Mouse (Mus musculus): ENCODE measurements around the gene Flii. TPM values are rescaled to one million over a fixed set of nuclear protein-coding genes. Genes with fewer than 3 reads are reported as not detected.
A peak's percentile ranks its signal among the peaks of the same experiment; 100 is the strongest.

The Flii gene
- polyA plus RNA-seq, 1 experiment from 2014 or later, result 77.7 TPM

DNA sequence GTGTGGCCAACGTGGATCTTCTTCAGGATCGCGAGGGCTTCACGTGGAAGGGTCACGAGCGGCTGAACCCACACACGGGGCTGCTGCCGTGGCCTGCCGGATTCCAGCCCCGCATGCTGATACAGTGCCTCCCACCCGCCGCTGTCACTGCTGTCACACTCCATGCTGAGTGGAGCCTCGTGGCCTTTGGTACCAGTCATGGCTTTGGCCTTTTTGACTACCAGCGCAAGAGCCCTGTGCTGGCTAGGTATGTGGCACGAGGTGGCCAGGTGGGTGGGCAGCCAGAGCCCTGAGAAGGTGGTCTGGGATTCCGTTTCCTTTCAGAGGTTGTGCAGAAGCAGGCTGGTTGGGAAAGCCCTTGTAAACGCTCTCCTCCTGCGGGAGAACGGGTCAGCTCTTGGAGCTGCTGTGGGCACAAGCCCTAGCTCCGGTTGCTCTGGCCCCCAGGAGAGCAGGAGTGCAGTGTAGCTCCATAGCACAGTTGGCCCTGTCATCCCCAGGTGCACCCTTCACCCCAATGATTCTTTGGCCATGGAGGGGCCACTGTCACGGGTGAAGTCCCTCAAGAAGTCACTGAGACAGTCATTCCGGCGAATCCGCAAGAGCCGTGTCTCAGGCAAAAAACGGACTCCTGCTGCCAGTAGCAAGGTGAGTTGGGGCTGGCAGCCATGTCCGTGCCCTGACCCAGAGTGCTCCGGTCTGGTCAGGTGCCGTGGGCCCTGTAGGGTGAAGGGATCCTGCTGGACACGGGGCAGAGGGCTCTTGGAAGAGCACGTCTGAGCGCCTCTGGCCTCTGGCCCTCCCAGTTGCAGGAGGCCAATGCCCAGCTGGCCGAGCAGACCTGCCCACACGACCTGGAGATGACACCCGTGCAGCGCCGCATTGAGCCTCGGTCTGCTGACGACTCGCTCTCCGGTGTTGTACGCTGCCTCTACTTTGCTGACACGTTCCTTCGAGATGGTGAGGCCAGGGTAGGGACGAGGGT is 17.3 kb downstream of the Flii start:
- H3K9me3 ChIP-seq (replicated peaks), result no peaks in the 10 kb centered on the region
- 96% methylated on average over 45 of the region's 45 CpGs for WGBS
- no peak for DNase-seq (ENCODE audit: low spot score)

DNA sequence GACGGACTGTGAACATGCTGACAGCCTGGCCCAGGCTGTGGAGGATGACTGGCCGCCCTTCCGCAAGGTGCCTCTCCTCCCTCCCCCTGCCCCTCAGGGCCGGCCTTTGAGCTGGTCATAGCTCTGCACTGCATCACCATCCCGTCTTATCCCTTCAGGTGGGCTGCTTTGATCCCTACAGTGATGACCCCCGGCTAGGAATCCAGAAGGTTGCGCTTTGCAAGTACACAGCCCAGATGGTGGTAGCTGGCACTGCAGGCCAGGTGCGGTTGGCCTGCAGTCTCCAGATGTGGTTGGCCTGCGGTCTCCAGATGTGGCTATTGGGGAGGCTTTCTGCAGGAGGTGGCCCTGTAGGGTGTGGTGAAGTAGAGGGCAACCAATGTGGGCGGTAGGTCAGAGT is 18.4 kb downstream of the Flii start:
- Histone ChIP-seq H3K36me3 (peaks cover 100% of the 10 kb centered on the region), H3K27ac (no peak overlapping the region), H3K4me3 (no peak overlapping the region), H3K4me1 (no peaks in the 10 kb centered on the region), H3K9me3 (replicated peaks) (no peaks in the 10 kb centered on the region), H3K27me3 (ENCODE audit: low read depth, poor library complexity, severe bottlenecking) (no peaks in the 10 kb centered on the region)
- WGBS, result 88% methylated on average over 10 of the region's 10 CpGs
- no peak for DNase-seq (ENCODE audit: low spot score)

More for the DNA sequence above, 17.3 kb downstream of the Flii start:
- H3K36me3 ChIP-seq, result peaks cover 100% of the 10 kb centered on the region
- no peaks in the 10 kb centered on the region for H3K27me3 ChIP-seq (ENCODE audit: low read depth, poor library complexity, severe bottlenecking)
- no peak overlapping the region for H3K27ac ChIP-seq
- H3K4me1 ChIP-seq, result no peaks in the 10 kb centered on the region
- H3K4me3 ChIP-seq, result no peak overlapping the region

DNA sequence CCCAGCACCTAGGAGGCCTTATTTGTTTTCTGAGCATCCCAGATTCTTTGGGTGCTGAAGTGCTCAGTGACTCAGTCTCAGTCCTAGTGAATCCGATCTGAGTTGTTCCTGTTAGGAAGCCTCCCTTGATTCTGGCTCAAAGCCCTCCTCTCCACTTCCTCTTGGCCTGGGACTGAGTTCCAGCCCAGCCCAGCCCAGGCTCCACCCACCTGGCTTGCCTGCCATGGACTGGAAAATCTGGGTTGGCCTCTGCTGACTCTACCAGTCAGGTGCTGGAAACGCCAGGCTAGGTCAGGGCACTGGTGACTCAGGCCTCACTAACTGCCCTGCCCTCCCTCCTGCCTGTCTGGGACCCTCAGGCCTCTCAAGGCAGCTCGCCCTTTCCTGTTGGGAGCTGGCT is 19.4 kb downstream of the Flii start:
- Histone ChIP-seq H3K9me3 (replicated peaks) (no peaks in the 10 kb centered on the region), H3K36me3 (peaks cover 100% of the 10 kb centered on the region), H3K27ac (no peak overlapping the region), H3K27me3 (ENCODE audit: low read depth, poor library complexity, severe bottlenecking) (no peaks in the 10 kb centered on the region), H3K4me3 (no peak overlapping the region), H3K4me1 (peaks cover 8% of the 10 kb centered on the region)
- DNase-seq (ENCODE audit: low spot score), result no peak
- 82% methylated on average over 3 of the region's 3 CpGs for whole genome bisulfite sequencing

DNA sequence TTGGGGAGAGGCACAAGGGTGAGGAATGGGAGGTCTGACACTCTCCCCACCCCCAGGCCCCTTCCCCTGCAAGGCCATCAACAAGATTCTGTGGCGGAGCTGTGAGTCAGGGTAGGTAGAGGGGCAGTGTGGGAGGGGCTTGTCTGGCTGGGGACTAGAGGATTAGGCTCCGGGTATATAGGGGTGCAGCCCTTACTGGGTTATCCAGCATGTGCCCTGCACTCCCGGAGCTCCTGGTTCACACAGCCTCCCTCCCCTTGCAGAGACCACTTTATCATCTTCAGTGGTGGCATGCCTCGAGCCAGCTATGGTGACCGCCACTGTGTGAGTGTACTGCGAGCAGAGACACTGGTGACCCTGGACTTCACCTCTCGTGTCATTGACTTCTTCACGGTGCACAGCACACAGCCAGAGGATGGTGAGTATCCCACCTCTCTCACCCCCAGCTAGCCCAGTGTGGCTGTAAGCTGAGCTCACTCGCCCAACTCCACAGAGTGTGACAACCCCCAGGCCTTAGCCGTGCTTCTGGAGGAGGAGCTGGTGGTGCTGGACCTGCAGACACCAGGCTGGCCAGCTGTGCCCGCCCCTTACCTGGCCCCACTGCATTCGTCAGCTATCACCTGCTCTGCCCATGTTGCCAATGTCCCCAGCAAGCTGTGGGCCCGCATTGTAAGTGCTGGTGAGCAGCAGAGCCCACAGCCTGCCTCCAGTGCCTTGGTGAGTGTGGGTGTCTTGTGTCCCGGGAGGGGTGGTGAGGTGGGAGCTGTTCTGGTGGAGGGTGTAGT is 20.2 kb downstream of the Flii start:
- H3K27me3 ChIP-seq (ENCODE audit: low read depth, poor library complexity, severe bottlenecking), result no peaks in the 10 kb centered on the region

DNA sequence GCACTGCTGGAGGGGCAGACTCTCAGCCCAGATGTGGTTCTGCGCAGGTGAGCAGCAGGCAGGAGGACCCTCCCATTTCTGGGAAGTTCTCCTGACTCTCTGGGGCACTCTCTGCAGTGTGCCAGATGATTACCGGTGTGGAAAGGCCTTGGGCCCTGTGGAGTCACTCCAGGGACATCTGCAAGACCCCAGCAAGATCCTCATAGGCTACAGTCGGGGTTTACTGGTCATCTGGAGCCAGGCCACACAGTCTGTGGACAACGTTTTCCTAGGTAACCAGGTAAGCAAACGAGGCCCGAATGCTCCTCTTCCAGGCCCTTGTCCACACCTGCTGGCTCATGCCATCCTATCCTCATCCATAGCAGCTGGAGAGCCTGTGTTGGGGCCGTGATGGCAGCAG is 21.0 kb downstream of the Flii start:
- Histone ChIP-seq H3K36me3 (peaks cover 97% of the 10 kb centered on the region), H3K27me3 (ENCODE audit: low read depth, poor library complexity, severe bottlenecking) (no peaks in the 10 kb centered on the region), H3K9me3 (replicated peaks) (no peaks in the 10 kb centered on the region), H3K27ac (no peak overlapping the region), H3K4me3 (no peak overlapping the region), H3K4me1 (peaks cover 21% of the 10 kb centered on the region)
- WGBS, result 95% methylated on average over 7 of the region's 7 CpGs
- DNase-seq (ENCODE audit: low spot score), result no peak

More for the DNA sequence above, 20.2 kb downstream of the Flii start:
- no peak for DNase-seq (ENCODE audit: low spot score)
- peaks cover 100% of the 10 kb centered on the region for H3K36me3 ChIP-seq
- no peak overlapping the region for H3K27ac ChIP-seq
- H3K4me3 ChIP-seq, result no peak overlapping the region
- WGBS, result 89% methylated on average over 14 of the region's 14 CpGs
- H3K4me1 ChIP-seq, result peaks cover 13% of the 10 kb centered on the region
- H3K9me3 ChIP-seq (replicated peaks), result no peaks in the 10 kb centered on the region

DNA sequence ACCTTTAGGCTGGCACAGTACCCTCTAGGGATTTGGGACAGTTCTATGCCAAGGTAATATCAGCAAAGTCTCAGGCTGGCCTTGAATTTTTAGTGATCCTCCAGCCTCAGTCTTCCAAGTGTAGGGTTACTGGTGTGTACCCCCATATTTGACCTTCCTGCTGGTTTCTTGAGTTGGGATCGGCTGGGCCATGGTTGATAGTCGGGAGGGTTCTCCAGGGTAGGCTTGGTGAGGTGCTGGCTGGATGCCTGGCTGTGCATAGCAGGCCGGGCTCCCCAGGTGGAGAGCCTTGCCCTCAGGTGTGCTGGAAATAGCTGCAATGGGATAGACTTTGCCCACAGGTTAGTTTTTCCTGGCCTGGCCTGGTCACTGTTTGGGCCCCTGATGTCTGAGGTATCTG is 21.8 kb downstream of the Flii start:
- H3K36me3 ChIP-seq, result peaks cover 89% of the 10 kb centered on the region
- no peaks in the 10 kb centered on the region for H3K27me3 ChIP-seq (ENCODE audit: low read depth, poor library complexity, severe bottlenecking)
- WGBS, result 94% methylated on average over 3 of the region's 3 CpGs
- no peak overlapping the region for H3K4me3 ChIP-seq
- H3K9me3 ChIP-seq (replicated peaks), result no peaks in the 10 kb centered on the region
- H3K4me1 ChIP-seq, result peaks cover 30% of the 10 kb centered on the region
- DNase-seq (ENCODE audit: low spot score), result no peak
- no peak overlapping the region for H3K27ac ChIP-seq

DNA sequence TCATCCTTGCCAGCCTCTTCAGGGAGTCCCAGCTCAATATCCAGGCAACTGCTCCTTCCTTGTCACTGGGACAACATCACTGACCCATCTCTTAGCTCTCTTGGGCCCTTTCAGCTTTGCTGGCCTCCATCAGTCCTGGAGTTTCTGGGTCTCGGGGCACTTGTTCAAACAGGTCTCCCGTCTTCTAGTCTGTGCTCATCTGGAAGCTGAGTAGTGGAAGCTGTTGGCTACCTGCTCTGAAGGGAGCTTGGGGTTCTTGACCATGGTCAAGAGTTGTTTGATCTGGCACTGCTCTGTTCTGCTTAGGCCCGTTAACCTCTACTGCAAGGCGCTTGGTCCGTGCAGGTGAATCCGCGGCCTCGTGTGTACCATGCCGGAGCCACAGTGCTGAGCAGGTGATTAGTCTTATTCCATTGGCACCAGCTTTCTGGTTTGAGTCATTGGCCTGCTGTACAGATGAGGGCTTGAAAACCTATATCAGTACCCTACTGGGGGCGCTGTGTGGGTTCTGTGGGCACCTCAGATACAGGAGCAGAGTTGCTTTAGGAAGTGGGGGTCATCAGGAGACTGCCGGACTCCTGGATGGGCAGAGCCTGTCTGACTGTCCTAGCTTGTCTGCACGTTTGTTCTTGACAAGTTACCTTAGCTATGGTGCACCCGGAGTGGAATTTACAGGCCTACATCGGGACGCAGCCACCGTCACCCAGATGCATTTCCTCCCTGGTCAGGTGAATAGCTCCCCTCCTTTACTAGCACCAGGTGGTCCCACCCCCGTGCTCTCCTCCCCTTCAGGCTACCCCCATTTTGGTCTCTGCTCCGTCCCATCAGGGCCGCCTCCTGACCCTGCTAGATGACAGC is 22.8 kb downstream of the Flii start:
- no peaks in the 10 kb centered on the region for H3K27me3 ChIP-seq (ENCODE audit: low read depth, poor library complexity, severe bottlenecking)
- peaks cover 31% of the 10 kb centered on the region for H3K4me1 ChIP-seq
- DNase-seq (ENCODE audit: low spot score), result no peak
- H3K4me3 ChIP-seq, result no peak overlapping the region
- no peak overlapping the region for H3K27ac ChIP-seq
- no peaks in the 10 kb centered on the region for H3K9me3 ChIP-seq (replicated peaks)
- peaks cover 79% of the 10 kb centered on the region for H3K36me3 ChIP-seq
- 94% methylated on average over 19 of the region's 19 CpGs for whole genome bisulfite sequencing

DNA sequence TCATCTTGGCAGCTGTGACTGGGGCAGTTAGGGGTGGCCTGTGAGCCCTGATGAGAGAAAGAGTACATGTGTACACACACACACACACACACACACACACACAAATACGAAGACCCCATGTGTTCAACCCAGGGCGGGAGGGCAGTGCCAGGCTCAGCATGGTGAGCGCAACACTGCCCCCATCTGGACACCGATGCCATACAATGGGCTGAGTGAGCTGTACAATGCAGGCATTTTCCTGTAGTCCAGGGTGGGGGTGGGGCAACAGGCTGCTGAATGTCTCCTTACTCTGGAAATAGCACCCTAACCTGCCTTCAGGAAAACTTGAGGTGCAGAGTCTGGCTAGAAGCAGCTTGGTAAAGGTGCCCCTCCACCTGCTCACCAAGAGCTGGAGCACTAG is 23.9 kb downstream of the Flii start:
- Histone ChIP-seq H3K27me3 (ENCODE audit: low read depth, poor library complexity, severe bottlenecking) (no peaks in the 10 kb centered on the region), H3K9me3 (replicated peaks) (no peaks in the 10 kb centered on the region), H3K36me3 (peaks cover 67% of the 10 kb centered on the region), H3K4me3 (no peak overlapping the region), H3K27ac (no peak overlapping the region), H3K4me1 (peaks cover 43% of the 10 kb centered on the region)
- DNase-seq (ENCODE audit: low spot score), result peak; percentile 75
- WGBS, result 54% methylated on average over 4 of the region's 4 CpGs

DNA sequence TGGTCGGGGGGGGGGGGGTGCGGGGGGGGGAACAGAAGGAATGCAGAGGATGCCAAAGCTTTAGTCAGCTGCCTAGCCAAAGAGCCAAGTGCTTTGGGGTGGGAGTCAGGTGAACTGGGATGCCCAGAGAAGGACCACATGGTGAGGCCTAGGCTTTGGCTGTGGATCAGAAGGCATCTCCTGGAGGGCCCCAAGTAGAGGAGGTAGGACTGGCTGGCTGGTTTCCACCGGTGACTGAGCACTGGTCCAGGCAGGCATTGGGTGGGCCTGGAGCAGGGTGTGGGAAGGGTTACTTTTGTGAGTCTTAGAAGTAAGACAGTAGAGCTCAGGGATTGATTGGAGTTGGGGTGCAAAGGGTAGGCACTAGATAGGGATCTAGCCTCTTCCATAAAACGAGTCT is 25.5 kb downstream of the Flii start:
- Histone ChIP-seq H3K27me3 (ENCODE audit: low read depth, poor library complexity, severe bottlenecking) (no peaks in the 10 kb centered on the region), H3K4me3 (peak overlapping the region; percentile 88; the same call in 1 of the 2 replicates), H3K27ac (no peak overlapping the region), H3K4me1 (peaks cover 44% of the 10 kb centered on the region), H3K36me3 (peaks cover 52% of the 10 kb centered on the region), H3K9me3 (replicated peaks) (no peaks in the 10 kb centered on the region)
- 98% methylated on average over 2 of the region's 4 CpGs for WGBS
- DNase-seq (ENCODE audit: low spot score), result peak; percentile 20

DNA sequence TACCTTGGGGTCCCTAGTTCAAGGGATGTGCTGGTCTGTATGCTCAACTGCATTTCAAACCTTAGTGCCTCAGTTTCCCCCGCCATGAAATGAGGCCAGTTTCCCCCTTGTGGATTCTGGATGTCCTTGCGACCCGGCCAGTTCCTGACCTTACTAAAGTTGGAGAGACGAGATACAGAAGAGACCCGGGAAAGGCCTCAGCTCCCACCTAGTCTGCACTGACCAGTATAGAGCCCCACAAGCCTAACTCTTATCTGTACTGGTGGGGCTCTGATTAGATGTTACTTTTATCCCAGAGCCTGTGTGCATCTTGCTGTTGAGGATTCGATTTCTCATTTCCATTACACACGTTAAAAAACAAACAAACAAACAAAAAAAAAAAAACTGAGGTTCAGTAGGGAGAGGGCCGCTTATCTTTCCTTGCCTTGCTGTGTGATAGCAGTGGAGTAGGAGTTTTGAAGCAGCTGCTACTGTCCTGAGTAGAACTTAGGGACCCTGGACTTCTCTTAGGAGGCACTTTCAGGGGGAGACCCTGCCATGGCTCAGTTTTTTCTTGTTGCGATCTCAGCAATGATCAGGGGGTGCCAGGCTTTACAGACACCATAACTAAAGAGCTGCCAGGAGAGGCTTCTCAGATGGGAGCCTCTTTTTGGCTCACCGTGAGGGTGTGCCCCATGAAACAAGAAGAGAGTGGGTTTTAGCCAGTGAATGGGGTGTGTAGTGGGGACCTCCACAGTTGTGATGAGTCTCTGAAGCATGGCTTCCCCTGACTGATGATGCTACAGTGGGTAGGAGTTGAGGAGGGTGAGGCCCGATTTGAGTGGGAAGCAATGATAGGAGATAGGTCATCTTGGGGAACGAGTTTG is 26.5 kb downstream of the Flii start:
- 37% methylated on average over 12 of the region's 12 CpGs for WGBS
- no peak for DNase-seq (ENCODE audit: low spot score)

DNA sequence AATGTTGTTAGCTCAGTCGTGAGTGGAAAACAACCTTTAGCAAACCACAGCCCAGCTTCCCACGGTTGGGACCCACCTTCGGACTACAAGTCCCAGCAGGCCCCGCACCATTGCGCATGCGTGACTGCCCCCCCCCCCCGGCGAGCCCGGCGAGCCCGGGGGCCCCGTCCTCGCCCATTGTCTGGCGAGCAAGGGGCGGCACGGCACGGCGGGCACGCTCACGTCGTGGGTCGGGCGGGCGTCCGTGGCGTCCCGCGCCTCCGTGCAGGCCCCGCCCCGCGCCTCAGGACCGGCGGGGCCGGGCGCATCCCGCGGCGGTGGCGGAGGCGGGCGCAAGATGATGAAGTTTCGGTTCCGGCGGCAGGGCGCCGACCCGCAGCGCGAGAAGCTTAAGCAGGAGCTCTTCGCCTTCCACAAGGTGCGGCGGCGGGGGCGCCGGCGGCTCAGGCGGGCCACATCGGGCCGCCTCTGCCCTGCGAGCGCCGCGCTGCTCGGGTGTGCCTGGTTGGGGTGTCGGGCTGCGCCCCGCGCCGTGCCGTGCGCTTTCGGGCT is 27.5 kb downstream of the Flii start, which contains the start of gene Llgl1:
TSS of gene Llgl1 (plus strand) at position 200 of the 552 bp plus-strand sequence.
- under 1% methylated on average over 70 of the region's 73 CpGs for WGBS

More for the DNA sequence above, 26.5 kb downstream of the Flii start:
- no peaks in the 10 kb centered on the region for H3K9me3 ChIP-seq (replicated peaks)
- no peaks in the 10 kb centered on the region for H3K27me3 ChIP-seq (ENCODE audit: low read depth, poor library complexity, severe bottlenecking)
- H3K4me3 ChIP-seq, result peak overlapping the region; percentile 88
- peaks cover 42% of the 10 kb centered on the region for H3K36me3 ChIP-seq
- peaks cover 44% of the 10 kb centered on the region for H3K4me1 ChIP-seq
- peak overlapping the region; percentile 95 for H3K27ac ChIP-seq

More for the DNA sequence above, 27.5 kb downstream of the Flii start, which contains the start of gene Llgl1:
- peak within 1 kb of the TSS; percentile 95 for H3K27ac ChIP-seq
- H3K27me3 ChIP-seq (ENCODE audit: low read depth, poor library complexity, severe bottlenecking), result no peaks in the 10 kb centered on the region
- DNase-seq (ENCODE audit: low spot score), result peak; percentile 99
- peaks cover 32% of the 10 kb centered on the region for H3K36me3 ChIP-seq
- H3K4me3 ChIP-seq, result peak within 1 kb of the TSS; percentile 88
- H3K4me1 ChIP-seq, result peaks cover 44% of the 10 kb centered on the region
- H3K9me3 ChIP-seq (replicated peaks), result no peaks in the 10 kb centered on the region

All from limb, embryonic 10.5 days (tissue).